Mouse (Mus musculus) fibroblast of lung, adult 2 months (primary cell): ENCODE measurements around the gene Gm49380.
"Not testable (repeated sequence)": the region's sequence is repeated elsewhere in the genome, so short reads cannot be mapped to it uniquely, and the experiment has no call there.

Experiments
- DNase-seq: peaks from one replicate; pipeline ENCODE4 v3.0.0-alpha.2; 2011; ENCODE audit warnings: low read depth

Gm49380 gene

DNA sequence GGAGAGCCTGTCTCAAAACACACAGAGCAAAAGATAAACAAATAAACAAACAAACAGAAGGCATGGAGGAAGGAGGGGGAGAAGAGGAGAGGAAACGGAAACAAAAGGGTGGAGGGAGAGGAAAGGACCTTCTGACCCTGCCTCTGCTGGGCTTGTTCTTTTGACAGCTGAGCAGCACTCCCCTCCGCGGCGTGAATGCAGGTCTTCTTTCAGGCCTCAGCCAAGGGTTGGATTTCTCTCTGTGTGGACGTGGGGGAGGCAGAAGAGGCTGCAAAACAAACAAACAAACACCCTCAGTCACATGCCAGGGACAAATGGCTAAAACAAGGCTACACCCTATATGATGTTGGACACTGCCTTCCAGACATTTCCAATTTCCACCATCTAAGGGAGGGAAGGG, 11.7 kb upstream of the Gm49380 start:
- DNase-seq, result no peak

DNA sequence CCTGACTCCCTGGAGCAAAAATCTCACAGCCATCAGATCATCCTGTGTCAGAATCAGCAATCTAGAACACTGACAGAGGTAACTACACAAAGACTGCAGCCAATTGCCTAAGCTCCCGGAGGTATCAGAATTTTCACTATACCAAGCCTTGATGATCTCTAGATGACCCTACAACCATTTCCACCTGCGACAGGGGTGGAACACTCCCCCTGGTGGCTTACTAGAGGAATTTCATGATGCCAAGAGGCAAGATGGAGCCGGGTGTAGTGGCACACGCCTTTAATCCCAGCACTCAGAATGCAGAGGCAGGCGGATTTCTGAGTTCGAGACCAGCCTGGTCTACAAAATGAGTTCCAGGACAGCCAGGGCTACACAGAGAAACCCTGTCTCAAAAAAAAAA, 11.0 kb upstream of the Gm49380 start:
- no peak for DNase-seq

DNA sequence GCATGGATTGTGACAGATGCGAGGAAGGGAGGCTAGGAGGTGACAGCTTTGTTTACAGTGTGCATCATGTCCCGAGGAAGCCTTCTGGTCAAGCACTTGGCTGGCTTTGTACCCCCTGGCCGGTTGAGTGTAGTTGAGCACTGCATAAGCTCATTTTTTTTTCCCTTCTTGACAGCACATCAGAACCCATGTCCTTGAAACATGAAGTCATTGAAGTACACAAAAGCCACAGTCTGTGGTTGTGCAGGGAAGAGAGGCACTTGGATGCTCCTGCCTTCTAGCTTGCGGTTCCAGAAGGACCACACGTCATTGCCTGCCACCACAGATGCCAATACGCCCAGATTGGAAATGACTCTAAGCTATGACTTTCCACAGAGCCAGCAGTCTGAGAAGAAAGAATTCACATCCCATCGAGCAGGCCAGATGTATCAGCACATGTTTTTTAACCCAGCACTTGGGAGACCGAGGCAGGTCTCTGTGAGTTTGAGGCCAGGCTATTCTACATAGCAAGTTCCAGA, 6.7 kb upstream of the Gm49380 start:
- DNase-seq, result no peak

DNA sequence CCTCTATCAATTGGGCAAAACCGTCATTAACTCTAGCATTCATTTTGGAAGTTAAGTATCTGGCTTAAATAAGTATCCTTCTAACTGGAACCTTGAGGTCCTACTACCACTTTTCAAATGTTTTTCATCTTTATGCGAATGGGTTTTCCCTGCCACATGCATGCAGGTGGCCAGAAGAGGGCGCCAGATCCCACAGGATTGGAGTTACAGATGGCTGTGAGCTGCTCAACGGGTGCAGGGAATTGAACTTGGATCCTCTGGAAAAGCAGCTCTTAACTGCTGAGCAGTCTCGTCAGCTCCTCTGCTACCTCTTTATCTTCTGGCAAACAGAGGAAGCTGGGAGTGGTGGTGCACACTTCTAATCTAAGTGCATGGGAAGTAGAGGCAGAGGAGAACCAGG, 5.7 kb upstream of the Gm49380 start:
- DNase-seq, result no peak

DNA sequence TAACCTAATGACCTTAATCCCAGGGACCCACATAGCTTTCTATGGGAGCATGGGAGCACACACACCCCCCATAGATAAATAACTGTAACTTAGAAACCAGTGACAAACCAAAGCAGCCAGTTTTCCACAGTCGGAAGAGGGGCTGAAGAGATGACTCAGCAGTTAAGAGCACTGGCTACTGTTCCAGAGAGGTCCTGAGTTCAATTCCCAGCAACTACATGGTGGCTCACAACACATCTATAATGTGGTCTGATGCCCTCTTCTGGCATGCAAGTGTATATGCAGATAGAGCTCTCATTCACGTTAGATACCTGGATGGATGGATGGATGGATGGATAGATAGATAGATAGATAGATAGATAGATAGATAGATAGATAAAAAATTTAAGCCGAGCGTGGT, 2.9 kb upstream of the Gm49380 start:
- no peak for DNase-seq

DNA sequence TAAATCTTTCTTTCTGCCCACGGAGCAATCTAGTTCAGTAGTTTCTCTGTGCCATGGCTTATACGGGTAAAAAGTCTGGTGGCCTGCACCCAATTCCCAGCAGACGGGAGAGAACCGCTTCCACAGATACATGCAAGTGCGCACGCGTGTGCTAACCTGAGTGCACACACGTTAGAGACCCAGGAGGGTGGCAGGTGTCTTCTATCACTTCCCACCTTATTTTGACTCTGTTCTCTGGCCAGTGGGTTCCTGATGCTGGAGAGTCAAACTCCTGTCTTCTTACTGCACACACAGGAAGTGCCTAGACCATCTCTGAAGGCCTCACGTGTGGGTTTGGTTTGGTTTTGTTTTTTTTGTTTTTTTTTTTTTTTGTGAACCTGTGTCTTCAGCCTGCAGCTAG, 2.3 kb upstream of the Gm49380 start:
- no peak for DNase-seq

DNA sequence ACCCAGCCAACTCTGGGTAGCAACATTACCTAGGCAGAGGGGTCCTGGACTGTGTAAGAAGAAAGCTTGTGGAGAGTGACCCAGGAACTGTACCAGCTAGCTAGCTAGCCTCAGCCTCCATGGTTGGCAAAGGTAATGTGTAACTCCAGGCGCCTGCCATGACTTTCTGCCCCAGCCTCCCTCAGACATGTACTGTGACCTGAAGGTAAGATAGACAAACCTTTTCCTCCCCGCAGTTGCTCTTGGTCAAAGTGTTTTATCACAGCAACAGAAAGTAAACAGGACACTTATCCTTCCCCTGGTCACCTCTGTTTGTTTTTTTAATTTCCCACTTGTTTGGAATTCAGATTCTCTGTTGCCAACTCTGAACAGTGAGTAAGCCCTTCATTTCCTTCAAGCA, 1.2 kb upstream of the Gm49380 start:
- no peak for DNase-seq

DNA sequence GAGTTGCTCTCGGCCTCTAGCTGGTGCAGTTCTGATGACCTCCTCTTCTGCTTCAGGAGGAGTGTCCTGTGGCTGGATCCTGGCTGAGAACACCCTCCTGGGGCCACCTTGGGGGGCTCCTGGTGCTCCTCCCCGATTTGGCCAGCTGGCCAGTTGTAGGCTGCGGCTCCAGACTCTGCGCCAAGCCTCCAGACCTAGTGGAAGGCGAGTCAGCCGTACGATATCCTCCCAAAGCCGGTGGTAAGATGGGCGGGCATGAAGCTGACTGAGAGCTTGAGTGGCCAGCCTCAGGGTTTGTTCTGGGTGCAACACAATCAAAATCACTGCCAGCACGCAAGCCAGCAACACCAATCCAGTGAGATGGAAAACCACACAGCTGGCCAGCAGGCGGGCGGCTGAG, 1.4 kb downstream of the Gm49380 start:
- DNase-seq, result not testable (repeated sequence)

DNA sequence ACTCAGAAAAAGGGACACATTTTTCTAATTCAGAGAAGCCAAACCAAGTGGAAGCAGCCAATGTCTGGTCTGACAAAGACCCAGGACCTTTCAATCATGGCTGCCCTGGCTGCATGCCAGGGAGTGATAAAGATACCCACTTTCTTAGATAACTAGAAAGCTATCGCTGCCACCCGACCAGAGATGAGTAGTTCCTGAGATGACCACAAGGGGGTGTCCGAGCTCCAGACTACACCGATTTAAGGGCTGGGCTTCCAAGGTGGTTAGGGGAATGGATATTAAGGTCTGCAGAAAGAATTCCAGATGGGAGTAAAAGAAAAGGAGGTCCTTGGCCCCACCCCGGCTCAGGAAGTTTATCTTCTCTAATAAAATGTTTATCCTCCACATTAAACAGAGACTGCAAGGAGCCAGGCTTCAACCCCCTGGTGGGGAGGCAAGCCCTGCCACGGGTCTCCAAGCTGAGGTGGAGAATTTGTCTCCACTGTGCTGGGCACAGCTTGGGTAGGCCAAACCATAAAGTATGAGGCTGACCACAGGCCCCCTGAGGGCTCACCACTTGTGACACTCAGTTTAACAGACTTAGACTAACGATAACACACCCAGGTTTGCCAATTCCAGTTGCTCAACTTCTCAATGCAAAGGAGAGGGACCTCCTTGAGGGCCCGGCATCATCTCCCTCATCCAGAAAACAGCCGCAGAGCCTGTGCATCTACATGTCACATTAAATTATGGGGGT, 3.8 kb downstream of the Gm49380 start:
- no peak for DNase-seq

DNA sequence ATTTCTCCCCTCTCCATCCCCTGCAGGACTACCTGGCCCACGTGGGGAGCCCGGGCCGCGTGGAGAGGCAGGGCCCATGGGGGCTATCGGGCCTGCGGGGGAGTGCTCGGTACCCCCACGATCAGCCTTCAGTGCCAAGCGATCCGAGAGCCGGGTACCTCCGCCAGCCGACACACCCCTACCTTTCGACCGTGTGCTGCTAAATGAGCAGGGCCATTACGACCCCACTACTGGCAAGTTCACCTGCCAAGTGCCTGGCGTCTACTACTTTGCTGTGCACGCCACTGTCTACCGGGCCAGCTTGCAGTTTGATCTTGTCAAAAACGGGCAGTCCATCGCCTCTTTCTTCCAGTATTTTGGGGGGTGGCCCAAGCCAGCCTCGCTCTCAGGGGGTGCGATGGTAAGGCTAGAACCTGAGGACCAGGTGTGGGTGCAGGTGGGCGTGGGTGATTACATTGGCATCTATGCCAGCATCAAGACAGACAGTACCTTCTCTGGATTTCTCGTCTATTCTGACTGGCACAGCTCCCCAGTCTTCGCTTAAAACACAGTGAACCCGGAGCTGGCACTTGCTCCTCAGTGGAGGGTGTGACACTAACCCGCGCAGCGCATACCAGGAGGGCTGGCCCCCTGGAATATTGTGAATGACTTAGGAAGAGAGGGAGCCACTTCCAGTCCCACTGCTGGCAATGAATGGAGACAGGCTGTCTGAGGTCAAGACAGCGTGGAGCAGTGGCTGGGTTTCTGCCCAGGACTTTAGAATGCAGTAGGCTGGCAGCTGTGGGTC, 4.8 kb downstream of the Gm49380 start:
- DNase-seq, result no peak

DNA sequence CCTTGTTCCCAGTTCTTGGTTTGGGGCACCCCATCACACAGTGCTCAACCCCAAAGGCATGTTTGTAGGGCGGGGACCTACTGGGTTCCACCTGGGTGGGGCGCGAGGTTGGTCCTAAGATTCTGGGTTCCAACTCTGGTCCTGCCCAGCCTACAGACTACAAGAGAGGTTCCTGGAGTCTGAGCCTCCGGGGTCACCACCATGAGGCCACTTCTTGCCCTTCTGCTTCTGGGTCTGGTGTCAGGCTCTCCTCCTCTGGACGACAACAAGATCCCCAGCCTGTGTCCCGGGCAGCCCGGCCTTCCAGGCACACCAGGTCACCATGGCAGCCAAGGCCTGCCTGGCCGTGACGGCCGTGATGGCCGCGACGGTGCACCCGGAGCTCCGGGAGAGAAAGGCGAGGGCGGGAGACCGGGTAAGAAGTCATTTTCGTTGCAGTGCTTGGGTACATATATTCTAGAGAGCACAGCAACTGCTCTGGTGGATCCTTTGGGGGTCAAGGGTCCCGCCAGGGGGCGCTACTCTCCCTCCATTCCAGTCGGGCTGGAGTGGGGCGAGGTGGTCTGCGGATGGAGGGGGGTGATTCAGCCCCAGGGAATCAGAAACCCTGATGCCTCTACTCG, 5.6 kb downstream of the Gm49380 start:
- DNase-seq, result no peak

DNA sequence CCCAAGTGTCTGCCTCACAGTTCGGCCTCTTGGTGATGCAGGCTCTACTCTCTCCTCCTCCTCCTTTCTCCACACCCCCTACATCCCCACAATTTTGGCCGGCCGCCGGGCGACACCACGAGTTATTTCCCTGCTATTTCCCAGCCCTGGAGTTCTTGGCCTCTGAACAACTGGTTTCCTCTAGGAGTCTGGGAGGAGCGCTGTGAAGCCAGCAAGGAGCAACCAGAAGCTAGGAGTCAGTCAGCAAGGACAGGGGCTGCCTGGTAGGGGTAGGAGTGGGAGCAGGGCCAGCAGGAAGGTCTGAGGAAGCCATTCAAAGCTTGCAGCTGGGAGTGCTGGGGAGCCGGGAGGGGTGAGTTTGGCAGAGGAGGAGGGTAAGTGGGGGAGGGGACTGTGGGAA, 6.2 kb downstream of the Gm49380 start, which contains the start of gene C1qtnf5:
Gene C1qtnf5, plus strand, starts transcription at position 136 of the 400 bp plus-strand sequence.
- DNase-seq, result peak; percentile 99

DNA sequence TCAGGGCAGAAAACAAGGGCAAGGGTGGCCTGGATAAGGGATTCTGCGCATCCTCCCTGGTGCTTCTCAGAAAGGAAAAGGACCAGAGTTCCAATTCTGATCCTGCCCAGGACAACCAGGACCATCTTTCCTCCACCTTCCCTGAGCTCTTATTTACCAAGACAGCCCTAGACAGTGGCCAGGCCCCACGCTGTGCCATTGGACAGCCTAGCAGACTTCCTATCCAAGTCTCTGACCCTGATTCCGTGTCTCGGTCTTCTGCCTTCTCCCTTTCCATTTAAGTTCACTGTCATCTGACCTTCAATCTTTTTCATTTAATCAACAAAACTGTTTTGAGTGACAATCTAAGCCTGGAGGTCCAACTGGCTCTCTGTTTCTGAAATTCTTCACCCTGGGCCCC, 6.7 kb downstream of the Gm49380 start:
- no peak for DNase-seq

DNA sequence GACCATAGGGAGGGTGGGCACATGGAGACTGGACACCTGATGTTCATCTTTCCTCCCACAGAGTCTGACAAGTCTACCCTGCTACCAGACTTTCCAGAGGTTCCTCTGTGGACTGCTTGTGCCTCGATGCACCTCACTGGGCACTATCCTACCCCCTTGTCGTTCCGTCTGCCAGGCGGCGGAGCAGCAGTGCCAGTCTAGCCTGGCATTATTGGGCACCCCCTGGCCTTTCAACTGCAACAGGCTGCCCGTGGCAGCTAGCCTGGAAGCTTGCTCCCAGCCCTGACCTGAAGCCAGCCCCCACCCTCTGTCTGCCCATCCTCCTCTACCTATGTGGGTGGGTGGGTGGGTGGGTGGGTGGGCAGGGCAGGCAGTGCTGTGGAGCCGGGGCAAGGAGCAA, 7.1 kb downstream of the Gm49380 start:
- no peak for DNase-seq

DNA sequence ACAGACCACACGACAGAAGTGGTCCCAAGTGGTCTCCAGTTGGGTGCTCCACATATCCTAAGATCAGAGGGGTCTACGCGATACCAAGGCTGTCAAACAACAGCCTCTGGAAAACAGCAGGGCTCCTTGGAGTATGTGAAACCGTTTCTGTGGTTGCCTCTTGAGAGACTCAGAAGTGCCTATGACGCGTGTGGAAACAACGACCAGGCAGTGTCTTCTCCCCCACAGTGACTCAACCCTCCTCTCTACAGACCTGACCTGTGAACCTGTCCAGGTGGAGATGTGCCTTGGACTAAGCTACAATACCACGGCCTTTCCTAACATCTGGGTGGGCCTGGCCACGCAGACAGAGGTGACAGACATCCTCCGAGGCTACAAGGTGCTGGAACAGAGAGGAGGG, 7.5 kb downstream of the Gm49380 start:
- DNase-seq, result no peak

DNA sequence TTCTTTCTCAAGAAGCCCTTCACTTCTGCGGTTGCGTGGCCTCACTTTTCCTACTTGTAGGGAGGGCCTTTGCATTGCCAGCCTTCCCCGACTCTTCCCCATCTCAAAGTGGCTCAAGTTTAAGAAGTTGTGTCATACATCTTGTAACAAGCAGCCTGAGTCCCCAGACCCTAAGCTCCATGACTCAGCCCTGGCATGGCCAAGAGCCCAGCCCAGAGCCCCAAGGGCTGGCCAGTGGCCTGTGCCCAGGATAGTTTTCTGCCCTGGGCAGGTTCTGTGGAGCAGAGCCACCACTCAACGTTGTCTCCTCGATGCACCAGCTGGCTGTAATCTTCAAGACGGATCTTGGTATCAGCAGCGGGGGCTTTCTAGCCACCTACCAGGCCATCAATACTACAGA, 8.4 kb downstream of the Gm49380 start:
- DNase-seq, result no peak

DNA sequence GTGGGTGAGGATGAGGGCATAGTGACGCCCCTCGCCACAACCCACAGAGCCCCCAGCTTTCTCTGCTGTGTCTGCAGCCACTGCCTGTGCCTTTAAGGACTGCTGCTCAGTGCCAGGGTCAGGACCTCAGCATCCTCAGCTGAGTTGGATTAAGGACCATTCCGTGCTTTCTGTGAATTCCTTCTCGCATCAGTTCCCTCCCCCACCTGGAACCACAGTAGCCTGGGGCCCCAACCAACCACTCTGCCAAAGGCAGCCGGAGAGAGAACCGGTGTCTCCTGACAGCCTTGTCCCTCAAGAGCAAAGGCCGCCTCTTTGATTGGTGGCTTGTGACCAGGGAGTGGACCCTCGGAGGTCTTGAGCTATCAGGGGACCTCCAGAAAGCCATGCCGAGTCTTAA, 11.8 kb downstream of the Gm49380 start, which contains the start of gene Mfrp:
Gene Mfrp, plus strand, starts transcription at position 240 of the 400 bp plus-strand sequence.
- no peak for DNase-seq

DNA sequence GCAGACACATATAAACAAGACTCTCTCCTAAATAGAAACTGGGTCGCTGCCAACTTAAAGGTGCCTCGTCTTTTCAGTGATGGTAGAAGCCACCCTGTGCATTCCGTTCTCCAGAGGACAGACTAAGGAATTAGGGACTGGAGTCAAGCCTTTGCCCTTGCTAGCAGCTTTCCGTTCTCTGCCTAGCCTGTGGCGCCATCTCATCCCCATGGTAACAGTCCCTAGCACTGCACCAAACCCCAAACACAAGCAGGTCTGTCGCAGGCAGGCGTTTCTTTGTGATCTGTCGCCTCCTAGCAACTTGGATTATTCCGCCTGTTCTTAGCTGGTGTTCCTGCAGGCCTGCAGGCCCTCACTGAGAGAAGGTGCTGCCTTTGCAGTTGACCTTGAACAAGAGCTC, 16.8 kb downstream of the Gm49380 start:
- no peak for DNase-seq

DNA sequence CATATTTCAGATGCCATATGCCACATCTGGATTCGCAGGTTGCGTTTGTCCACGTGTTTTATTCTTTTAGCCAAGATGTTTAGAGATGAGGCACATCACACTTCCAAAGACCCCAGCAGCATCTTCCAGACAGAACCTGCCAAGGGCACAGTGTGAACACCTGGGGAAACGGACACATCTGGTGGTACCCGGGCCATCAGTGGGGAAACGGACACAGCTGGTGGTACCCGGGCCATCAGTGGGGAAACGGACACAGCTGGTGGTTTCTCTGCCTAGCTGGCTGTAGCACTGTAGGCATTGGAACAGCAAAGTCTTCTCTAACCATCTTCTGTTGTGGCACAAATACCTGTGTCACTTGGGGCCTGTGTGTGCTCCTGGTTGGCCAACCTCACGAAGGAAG, 17.5 kb downstream of the Gm49380 start:
- no peak for DNase-seq

DNA sequence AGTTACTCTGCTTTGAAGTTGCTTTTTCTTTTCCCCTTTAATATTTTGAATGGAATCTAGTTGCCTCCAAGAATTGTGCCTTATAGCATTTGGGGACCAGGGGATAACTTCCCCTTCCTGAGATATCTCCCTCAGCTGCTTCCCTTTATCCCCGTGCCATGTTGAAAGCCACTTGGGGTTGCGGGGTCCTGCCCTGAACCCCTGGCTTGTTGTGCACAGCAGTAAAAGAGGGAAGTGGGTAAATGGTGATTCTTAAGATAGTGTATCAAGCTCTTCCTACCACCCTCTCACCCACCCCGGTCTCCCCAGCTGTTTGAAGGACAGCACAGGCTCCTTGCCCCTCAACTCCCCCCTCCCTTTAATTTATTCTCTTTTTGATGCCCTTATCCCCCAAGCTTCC, 18.6 kb downstream of the Gm49380 start:
- DNase-seq, result no peak

DNA sequence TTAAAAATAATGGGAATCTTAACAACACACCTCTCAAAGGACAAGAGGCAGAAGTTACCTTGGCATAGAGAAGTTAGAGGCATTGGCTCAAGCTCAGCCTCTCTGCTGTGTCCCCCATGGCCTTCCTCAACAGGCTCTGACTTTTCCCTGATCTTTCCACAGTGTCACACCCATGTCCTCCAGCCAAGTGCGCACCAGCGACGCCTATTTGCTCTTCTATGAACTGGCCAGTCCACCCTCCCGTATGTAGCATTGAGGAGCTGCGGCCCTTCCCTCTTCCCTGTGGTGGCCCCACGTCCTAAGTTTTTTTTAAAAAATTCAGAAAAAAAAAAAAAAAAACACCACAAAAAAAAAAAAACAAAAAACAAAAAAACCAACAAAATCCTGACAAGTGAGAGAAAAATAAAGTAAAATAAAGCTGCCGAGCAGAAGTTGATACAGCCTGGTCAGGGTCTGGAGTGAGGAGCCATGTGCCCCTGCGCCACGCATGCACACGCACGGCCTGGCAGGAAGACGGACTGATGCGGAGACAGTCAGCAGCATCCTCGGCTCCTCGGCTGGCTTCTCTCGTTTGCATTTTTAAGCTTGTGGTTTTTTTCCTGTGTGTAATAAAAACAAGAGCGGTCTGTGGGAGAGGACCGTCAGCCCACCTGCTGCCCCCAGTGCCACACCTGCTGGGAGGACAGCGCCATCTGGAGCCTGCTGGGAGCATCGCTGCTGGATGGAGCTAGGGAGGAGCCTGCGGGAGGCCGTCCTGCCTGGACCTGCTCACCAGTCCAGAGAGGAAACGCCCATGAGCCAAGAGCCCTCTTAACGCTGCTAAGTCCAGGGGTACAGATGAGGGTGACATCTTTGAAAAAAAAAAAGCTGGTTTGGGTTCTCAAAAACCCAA, 19.4 kb downstream of the Gm49380 start:
- no peak for DNase-seq
